In genomic region chr9:45818406-45819011, GRCm38 (mm10) we compare ENCODE assay signal across 24 mouse cellular contexts. TPM values are rescaled to one million over a fixed set of nuclear protein-coding genes. Genes with fewer than 3 reads are reported as not detected.
DNase-seq lines count a peak whose midpoint lies in the region; ATAC-seq and TF ChIP-seq lines count a peak whose summit lies in the region.
"Had no signal": no experiment of that assay in that cellular context is flagged by ENCODE, and none has a peak within 500 bp of the region (broad histone marks: within the 10 kb centered on the region; RNA-seq: fewer than 3 reads in every experiment).

No protein-coding gene starts in this region.

- H3K4me3 ChIP-seq in thymus, adult 2 months (ENCODE audit: control insufficient read depth, insufficient read depth, low read length), result no peak overlapping the region
- H3K4me3 ChIP-seq: embryonic facial prominence, embryonic 12.5 days; erythroblast, embryonic 14.5 days; forebrain, embryonic 13.5 days; hindbrain, embryonic 12.5 days; limb, embryonic 12.5 days; liver, embryonic 13.5 days; midbrain, embryonic 15.5 days; myocyte; stomach, embryonic 15.5 days had no signal

- ATAC-seq in megakaryocyte progenitor cell, adult 5-6 weeks (replicated peaks; ENCODE audit: poor library complexity), result peak; percentile 68
- ATAC-seq: forebrain, embryonic 13.5 days; midbrain, embryonic 15.5 days had no signal

- no peak overlapping the region for H3K27ac ChIP-seq in thymus, adult 2 months (ENCODE audit: control insufficient read depth, insufficient read depth, low read length)
- H3K27ac ChIP-seq: embryonic facial prominence, embryonic 12.5 days; forebrain, embryonic 13.5 days; hindbrain, embryonic 12.5 days; limb, embryonic 12.5 days; liver, embryonic 13.5 days; macrophage; midbrain, embryonic 15.5 days; stomach, embryonic 15.5 days had no signal

- peaks cover 6% of the 10 kb centered on the region for H3K4me1 ChIP-seq in thymus, adult 2 months (replicated peaks; ENCODE audit: control insufficient read depth, insufficient read depth, low read length)
- H3K4me1 ChIP-seq: embryonic facial prominence, embryonic 12.5 days; hindbrain, embryonic 12.5 days; limb, embryonic 12.5 days; midbrain, embryonic 15.5 days; stomach, embryonic 15.5 days had no signal

- peak; percentile 41 for DNase-seq in T-cell, adult 2 months (ENCODE audit: low spot score)
- peak; percentile 68 to 73 for DNase-seq in cerebellum, adult 18-20 months
- DNase-seq in cerebellum, postnatal 36 days, result peak; percentile 62 to 66
- DNase-seq in thymus, adult 2 months, result no peak
- DNase-seq in MN1 (ENCODE audit: low spot score), result no peak
- no peak for DNase-seq in kidney, adult 9 months
- DNase-seq: adrenal gland, adult 8-10 months; gastrocnemius, postnatal 10 days; kidney, adult 8-10 months; kidney, postnatal 4 days; liver, embryonic 13.5 days; lung, embryonic 14.5 days; right cerebral cortex, postnatal 14 days; thymus, adult 18-20 months had no signal

- no peaks in the 10 kb centered on the region for H3K36me3 ChIP-seq in thymus, adult 2 months (ENCODE audit: control insufficient read depth, insufficient read depth, low read length)

- no peak for TF ChIP-seq POLR2A in thymus, adult 2 months (IDR thresholded peaks at IDR 0.05; ENCODE audit: control insufficient read depth, extremely low read depth, insufficient read depth, low read length, poor library complexity)

- TF ChIP-seq CTCF in thymus, adult 2 months (IDR thresholded peaks at IDR 0.05; ENCODE audit: borderline replicate concordance, control insufficient read depth, extremely low read depth, insufficient read depth, low read length, poor library complexity), result no peak

- 24% methylated on average over 9 of the region's 9 CpGs for WGBS in thymus, adult 2 months

- H3K27me3 ChIP-seq in thymus, adult 2 months (ENCODE audit: control insufficient read depth, insufficient read depth, low read length), result no peaks in the 10 kb centered on the region
- H3K27me3 ChIP-seq: embryonic facial prominence, embryonic 12.5 days; forebrain, embryonic 13.5 days; hindbrain, embryonic 12.5 days; limb, embryonic 12.5 days; liver, embryonic 13.5 days; midbrain, embryonic 15.5 days; stomach, embryonic 15.5 days had no signal

RNA-seq across cellular contexts. Expression of gene Cep164, which starts 10.0 kb away (rescaled TPM):
- total RNA-seq in megakaryocyte progenitor cell, adult 5-6 weeks (2015), result 9.7 and 15.5 TPM in 2 replicates
- 16.2 and 19.8 TPM in 2 replicates for total RNA-seq in megakaryocyte progenitor cell, adult 5-6 weeks (2017)
- 32.0 and 35.9 TPM in 2 replicates for polyA plus RNA-seq in thymus, adult 2 months (2012; rRNA removed)

RNA-seq across cellular contexts. Expression of gene Bace1, which starts 19.9 kb away (rescaled TPM):
- total RNA-seq in megakaryocyte progenitor cell, adult 5-6 weeks (2015), result 29.5 and 31.0 TPM in 2 replicates
- total RNA-seq in megakaryocyte progenitor cell, adult 5-6 weeks (2017), result 33.4 and 44.1 TPM in 2 replicates
- polyA plus RNA-seq in thymus, adult 2 months (2012; rRNA removed), result 7.7 and 10.1 TPM in 2 replicates

Comparison
In these comparisons a context has a peak if more than half of its experiments do, and no peak if none do; other contexts are left out.
1. DNase-seq: peak in T-cell, adult 2 months (single experiment), cerebellum, adult 18-20 months (2 of 2) and cerebellum, postnatal 36 days (2 of 2); none in thymus, adult 2 months (single experiment), MN1 (single experiment) and kidney, adult 9 months (single experiment).